Mouse (Mus musculus) neural tube, embryonic 15.5 days (tissue): ENCODE measurements around the gene Mxd1. TPM values are rescaled to one million over a fixed set of nuclear protein-coding genes. Genes with fewer than 3 reads are reported as not detected.

Experiments
- ATAC-seq: fragments of 200-750 bp; cut with Nextera tagmentation; 2 replicates; pipeline ENCODE4 v1.8.0; 2017; ENCODE audit warnings: mild to moderate bottlenecking, moderate TSS enrichment, moderate library complexity; ENCODE audit not compliant: low FRiP score
- H3K27ac ChIP-seq: fragments of 300-500 bp; sonication (generic); replicated peaks from 2 replicates; pipeline ENCODE4 v1.5.1; 2015; ENCODE audit warnings: mild to moderate bottlenecking, inconsistent platforms
- H3K27me3 ChIP-seq: fragments of 300-500 bp; sonication (generic); replicated peaks from 2 replicates; pipeline ENCODE4 v1.6.1; 2015; ENCODE audit warnings: inconsistent platforms
- H3K36me3 ChIP-seq: fragments of 300-500 bp; sonication (generic); 2 replicates; pipeline ENCODE4 v1.6.1; 2015; ENCODE audit warnings: inconsistent platforms
- H3K4me1 ChIP-seq: fragments of 300-500 bp; sonication (generic); 2 replicates; pipeline ENCODE4 v1.6.1; 2015; ENCODE audit warnings: inconsistent platforms
- H3K4me2 ChIP-seq: fragments of 300-500 bp; sonication (generic); 2 replicates; pipeline ENCODE4 v1.6.1; 2015; ENCODE audit warnings: inconsistent platforms, mild to moderate bottlenecking, moderate library complexity
- H3K4me3 ChIP-seq: fragments of 300-500 bp; sonication (generic); replicated peaks from 2 replicates; pipeline ENCODE4 v1.5.1; 2015; ENCODE audit warnings: mild to moderate bottlenecking, inconsistent platforms
- H3K9ac ChIP-seq: fragments of 300-500 bp; sonication (generic); replicated peaks from 2 replicates; pipeline ENCODE4 v1.6.1; 2015; ENCODE audit warnings: mild to moderate bottlenecking, inconsistent platforms
- H3K9me3 ChIP-seq: fragments of 300-500 bp; sonication (generic); replicated peaks from 2 replicates; pipeline ENCODE4 v1.6.1; 2016; ENCODE audit warnings: inconsistent platforms
- WGBS: fragments of 180-500 bp; shearing (Covaris S2); methylation state at CpG from one replicate; pipeline ENCODE4 v1.1.7; 2015; ENCODE audit warnings: mixed read lengths; 5-methylcytosine and 5-hydroxymethylcytosine counted together
- polyA plus RNA-seq: library from polyadenylated mRNA; unstranded; fragments of >200 nt; fragmentation: Nextera tagmentation; extraction: Ambion mirVana; gene quantifications from 2 replicates; pipeline ENCODE4 v1.2.1, GENCODE M21; 2015

Mxd1 gene
- 15.2 and 15.3 TPM in 2 replicates for polyA plus RNA-seq

- H3K27me3 ChIP-seq: no peaks in the 10 kb centered on the region
- no peaks in the 10 kb centered on the region for H3K9me3 ChIP-seq
- H3K4me2 ChIP-seq: peak within 1 kb of the TSS; percentile 85
- H3K27ac ChIP-seq: peak within 1 kb of the TSS; percentile 72
- WGBS: 1% methylated on average over 57 of the region's 76 CpGs
- H3K36me3 ChIP-seq: peaks cover 35% of the 10 kb centered on the region
- peak within 1 kb of the TSS; percentile 86 for H3K9ac ChIP-seq
- H3K4me1 ChIP-seq: peaks cover 32% of the 10 kb centered on the region
- ATAC-seq: no peak
- peak within 1 kb of the TSS; percentile 90 for H3K4me3 ChIP-seq
These were observed at the start of gene Mxd1 for GRCm38 (mm10) chr6:86668580-86669239. Gene Mxd1, minus strand, starts transcription at chr6:86669161.

GRCm38 (mm10) chr6:86708072-86708774, 39.3 kb upstream of the Mxd1 start:
- H3K4me2 ChIP-seq: no peak overlapping the region
- no peaks in the 10 kb centered on the region for H3K9me3 ChIP-seq
- H3K4me1 ChIP-seq: no peaks in the 10 kb centered on the region
- H3K27ac ChIP-seq: no peak overlapping the region
- no peak for ATAC-seq
- H3K27me3 ChIP-seq: no peaks in the 10 kb centered on the region
- no peak overlapping the region for H3K4me3 ChIP-seq
- H3K36me3 ChIP-seq: peaks cover 73% of the 10 kb centered on the region
- no peak overlapping the region for H3K9ac ChIP-seq
- 84% methylated on average over 4 of the region's 4 CpGs for WGBS

- Histone ChIP-seq H3K4me2 (no peak overlapping the region), H3K9ac (no peak overlapping the region), H3K9me3 (no peaks in the 10 kb centered on the region), H3K36me3 (peaks cover 94% of the 10 kb centered on the region), H3K4me3 (no peak overlapping the region), H3K4me1 (no peaks in the 10 kb centered on the region), H3K27me3 (no peaks in the 10 kb centered on the region), H3K27ac (no peak overlapping the region)
- no peak for ATAC-seq
- 93% methylated on average over 9 of the region's 9 CpGs for WGBS
These were observed 33.6 kb upstream of the Mxd1 start for GRCm38 (mm10) chr6:86702577-86702976.

GRCm38 (mm10) chr6:86697903-86698302, 28.9 kb upstream of the Mxd1 start:
- no peak overlapping the region for H3K9ac ChIP-seq
- H3K4me2 ChIP-seq: no peak overlapping the region
- WGBS: 80% methylated on average over 6 of the region's 6 CpGs
- no peaks in the 10 kb centered on the region for H3K27me3 ChIP-seq
- ATAC-seq: no peak
- H3K4me1 ChIP-seq: no peaks in the 10 kb centered on the region
- H3K36me3 ChIP-seq: peaks cover 90% of the 10 kb centered on the region
- no peak overlapping the region for H3K4me3 ChIP-seq
- H3K27ac ChIP-seq: no peak overlapping the region
- H3K9me3 ChIP-seq: no peaks in the 10 kb centered on the region

GRCm38 (mm10) chr6:86696213-86696612, 27.3 kb upstream of the Mxd1 start:
- Histone ChIP-seq H3K4me2 (no peak overlapping the region), H3K9me3 (no peaks in the 10 kb centered on the region), H3K4me1 (no peaks in the 10 kb centered on the region), H3K9ac (no peak overlapping the region), H3K36me3 (peaks cover 83% of the 10 kb centered on the region), H3K4me3 (no peak overlapping the region), H3K27ac (no peak overlapping the region), H3K27me3 (no peaks in the 10 kb centered on the region)
- WGBS: 93% methylated on average over 10 of the region's 10 CpGs
- ATAC-seq: no peak

GRCm38 (mm10) chr6:86694465-86694864, 25.5 kb upstream of the Mxd1 start:
- no peak for ATAC-seq
- no peak overlapping the region for H3K4me2 ChIP-seq
- no peaks in the 10 kb centered on the region for H3K27me3 ChIP-seq
- H3K4me1 ChIP-seq: no peaks in the 10 kb centered on the region
- no peaks in the 10 kb centered on the region for H3K9me3 ChIP-seq
- peaks cover 82% of the 10 kb centered on the region for H3K36me3 ChIP-seq
- H3K27ac ChIP-seq: no peak overlapping the region
- no peak overlapping the region for H3K9ac ChIP-seq
- no peak overlapping the region for H3K4me3 ChIP-seq

GRCm38 (mm10) chr6:86689671-86690070, 20.7 kb upstream of the Mxd1 start:
- Histone ChIP-seq H3K4me3 (no peak overlapping the region), H3K27me3 (no peaks in the 10 kb centered on the region), H3K9me3 (no peaks in the 10 kb centered on the region), H3K9ac (no peak overlapping the region), H3K36me3 (peaks cover 63% of the 10 kb centered on the region), H3K27ac (no peak overlapping the region), H3K4me2 (no peak overlapping the region), H3K4me1 (peaks cover 4% of the 10 kb centered on the region)
- ATAC-seq: no peak
- 97% methylated on average over 3 of the region's 3 CpGs for WGBS

- Histone ChIP-seq H3K4me2 (no peak overlapping the region), H3K27ac (no peak overlapping the region), H3K9ac (no peak overlapping the region), H3K36me3 (peaks cover 53% of the 10 kb centered on the region), H3K4me3 (no peak overlapping the region), H3K4me1 (peaks cover 17% of the 10 kb centered on the region), H3K9me3 (no peaks in the 10 kb centered on the region), H3K27me3 (no peaks in the 10 kb centered on the region)
- 84% methylated on average over 1 of the region's 1 CpGs for WGBS
- ATAC-seq: no peak
These were observed 18.0 kb upstream of the Mxd1 start for GRCm38 (mm10) chr6:86686971-86687370.

- Histone ChIP-seq H3K4me2 (peak overlapping the region; percentile 63), H3K9ac (peak overlapping the region; percentile 83; the same call in 1 of the 2 replicates), H3K27ac (peak overlapping the region; percentile 57), H3K36me3 (peaks cover 52% of the 10 kb centered on the region), H3K4me1 (peaks cover 17% of the 10 kb centered on the region), H3K4me3 (peak overlapping the region; percentile 77), H3K27me3 (no peaks in the 10 kb centered on the region), H3K9me3 (no peaks in the 10 kb centered on the region)
- 38% methylated on average over 12 of the region's 12 CpGs for WGBS
- 0 out of 2 replicates have a peak, but pooled peaks have one; percentile 35 for ATAC-seq
These were observed 15.7 kb upstream of the Mxd1 start for GRCm38 (mm10) chr6:86684655-86685011.

GRCm38 (mm10) chr6:86683872-86684654, 15.1 kb upstream of the Mxd1 start, which contains the start of gene Snrnp27:
Gene Snrnp27, minus strand, starts transcription at chr6:86684522.
- peak; percentile 89 for ATAC-seq
- Histone ChIP-seq H3K4me2 (peak within 1 kb of the TSS; percentile 63), H3K9ac (peak within 1 kb of the TSS; percentile 83), H3K27ac (peak within 1 kb of the TSS; percentile 57), H3K4me3 (peak within 1 kb of the TSS; percentile 77), H3K4me1 (peaks cover 17% of the 10 kb centered on the region), H3K27me3 (no peaks in the 10 kb centered on the region), H3K36me3 (peaks cover 52% of the 10 kb centered on the region), H3K9me3 (no peaks in the 10 kb centered on the region)
- 2% methylated on average over 36 of the region's 36 CpGs for WGBS

GRCm38 (mm10) chr6:86681289-86681688, 12.3 kb upstream of the Mxd1 start:
- H3K36me3 ChIP-seq: peaks cover 62% of the 10 kb centered on the region
- ATAC-seq: no peak
- 95% methylated on average over 3 of the region's 3 CpGs for WGBS

More at GRCm38 (mm10) chr6:86681289-86681688, 12.3 kb upstream of the Mxd1 start:
- H3K27ac ChIP-seq: no peak overlapping the region
- H3K4me2 ChIP-seq: no peak overlapping the region
- no peak overlapping the region for H3K4me3 ChIP-seq
- H3K9ac ChIP-seq: no peak overlapping the region
- peaks cover 17% of the 10 kb centered on the region for H3K4me1 ChIP-seq
- no peaks in the 10 kb centered on the region for H3K9me3 ChIP-seq
- H3K27me3 ChIP-seq: no peaks in the 10 kb centered on the region
